Mouse (Mus musculus): ENCODE data around the gene Tmem56. TPM values are rescaled to one million over a fixed set of nuclear protein-coding genes. Genes with fewer than 3 reads are reported as not detected.

Tmem56 gene
- total RNA-seq, 4 experiments from 2014 or later, result 35.0 to 49.8 (median 43.9) TPM

DNA sequence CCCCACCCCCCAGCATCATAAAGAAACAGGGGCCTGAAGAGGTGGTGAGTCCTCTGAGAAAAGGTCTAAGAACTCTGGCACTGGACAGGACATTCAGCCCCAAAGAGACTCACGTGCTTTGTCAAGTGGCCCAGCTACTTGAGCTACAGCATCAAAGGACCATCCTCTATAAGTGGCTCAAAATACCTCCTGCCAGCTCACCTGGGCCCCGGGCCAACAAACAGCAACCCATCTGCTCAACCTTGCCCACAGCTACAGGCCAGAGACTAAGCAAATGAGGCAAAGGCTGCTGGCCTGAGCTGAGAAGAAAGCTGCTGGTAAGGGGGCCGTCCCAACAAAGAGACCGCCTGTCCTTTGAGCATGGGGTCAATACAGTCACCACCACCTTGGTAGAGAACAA is 5.3 kb downstream of the Tmem56 start:
- no peak for DNase-seq (ENCODE audit: low spot score in 2 of 2)

DNA sequence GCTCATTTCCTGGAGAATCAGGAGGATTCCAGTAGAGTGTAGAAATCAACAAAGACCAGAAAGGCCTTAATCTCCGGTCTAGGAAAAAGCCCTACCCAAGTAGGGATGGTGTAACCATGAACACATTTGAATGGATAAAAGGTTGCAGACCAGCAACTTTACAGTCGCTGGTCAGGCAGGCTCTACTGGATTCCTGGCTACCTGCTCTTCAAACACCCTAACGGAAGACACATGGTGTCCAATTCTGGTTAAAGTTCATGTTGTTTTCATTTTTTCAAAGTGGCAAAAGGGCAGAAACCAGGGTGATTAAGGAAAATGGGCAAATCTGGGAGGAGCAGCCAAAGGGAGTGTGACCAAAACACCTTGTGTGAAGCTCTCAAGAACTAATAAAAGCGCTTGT is 5.9 kb downstream of the Tmem56 start:
- DNase-seq (ENCODE audit: low spot score in 2 of 2), result no peak

DNA sequence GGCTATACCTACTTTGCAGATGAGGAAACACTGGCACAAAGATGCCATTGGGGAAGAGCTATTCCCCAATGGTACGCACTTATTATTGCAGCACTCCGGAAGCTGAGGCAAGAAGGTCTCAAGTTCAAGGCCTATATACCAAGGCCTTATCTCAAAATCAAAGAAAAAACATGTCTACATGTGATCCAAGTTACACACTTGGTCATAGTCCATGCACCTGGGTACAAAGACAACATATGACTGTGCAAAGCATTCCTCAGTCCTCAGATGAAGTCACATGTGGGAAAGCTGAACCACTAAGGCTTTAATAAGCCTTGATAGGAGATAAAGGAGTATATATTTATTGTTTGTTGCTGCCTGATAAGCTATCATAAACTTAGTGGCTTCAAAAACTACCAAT is 8.9 kb downstream of the Tmem56 start:
- no peak for DNase-seq (ENCODE audit: low spot score in 2 of 2)

DNA sequence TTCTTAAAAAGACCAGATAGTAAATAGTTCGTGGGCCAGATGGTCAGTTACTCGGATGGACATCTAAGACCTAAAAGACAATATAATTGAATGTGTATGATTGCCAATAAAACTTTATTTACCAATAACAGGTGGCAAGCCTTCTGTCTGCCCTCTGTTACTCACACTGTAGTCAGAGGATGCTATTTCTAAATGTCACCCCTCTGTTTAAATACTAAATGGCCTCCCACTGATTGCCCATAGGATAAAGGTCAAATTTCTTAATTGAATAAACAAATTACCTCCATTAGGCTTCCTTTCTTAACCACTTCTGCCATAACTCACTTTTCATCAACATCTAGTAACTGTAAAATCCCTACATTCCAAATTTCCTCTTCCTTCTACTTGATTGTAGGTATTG is 10.3 kb downstream of the Tmem56 start:
- no peak for DNase-seq (ENCODE audit: low spot score in 2 of 2)

DNA sequence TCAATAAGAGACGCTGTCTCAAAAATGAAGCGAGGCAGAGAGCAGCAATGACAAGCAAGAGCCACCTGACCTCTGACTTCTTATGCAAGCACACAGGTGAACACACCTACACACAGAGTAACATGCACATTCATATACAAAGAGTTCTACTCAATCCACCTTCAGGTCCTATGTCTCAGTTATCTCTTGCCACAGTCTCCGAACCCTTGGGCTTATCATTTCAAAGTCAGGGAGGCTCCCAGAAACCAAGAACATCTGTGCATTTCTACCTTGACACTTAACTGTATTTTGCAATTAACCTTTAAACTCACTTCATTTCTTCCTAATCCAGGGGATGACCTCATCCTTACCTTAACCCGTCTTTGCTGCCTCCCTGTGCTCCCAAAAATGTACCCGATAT is 15.6 kb downstream of the Tmem56 start:
- DNase-seq (ENCODE audit: low spot score in 2 of 2), result no peak

DNA sequence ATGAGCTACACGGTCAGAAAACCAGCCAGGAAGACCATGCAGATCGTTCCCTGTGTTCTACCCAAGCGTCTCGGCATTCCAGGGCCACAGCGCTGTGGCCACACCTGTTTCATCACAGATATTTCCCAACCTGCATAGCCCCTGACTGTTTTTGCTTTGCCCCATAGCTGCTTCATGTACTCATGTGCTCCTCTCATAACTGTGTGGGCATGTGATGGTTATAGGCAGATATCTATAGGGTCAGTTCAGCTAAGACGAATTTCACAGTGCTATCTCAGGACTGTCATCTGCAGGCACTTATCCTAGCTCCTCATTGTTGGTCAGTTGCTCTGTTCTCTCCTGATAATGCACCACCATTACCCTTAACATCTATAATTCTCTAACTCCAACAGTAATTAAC is 18.7 kb downstream of the Tmem56 start:
- no peak for DNase-seq (ENCODE audit: low spot score in 2 of 2)

DNA sequence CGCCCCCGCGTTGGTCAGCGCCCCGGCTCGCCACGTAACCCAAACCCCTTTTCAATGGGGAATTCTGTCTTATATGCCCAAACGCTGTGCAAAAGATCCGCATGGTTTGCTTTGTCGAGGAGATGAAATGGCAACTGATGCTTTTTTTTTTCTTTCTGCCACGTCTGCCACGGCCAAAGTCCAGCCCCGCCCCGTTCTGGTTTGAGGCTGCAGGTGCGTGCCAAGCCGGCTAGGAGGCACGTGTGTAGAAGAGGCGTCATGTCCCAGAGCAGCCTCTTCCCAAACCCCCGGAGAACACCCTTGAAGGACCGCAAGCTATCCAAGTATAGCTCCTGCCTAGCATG is 19.7 kb downstream of the Tmem56 start:
- peak; percentile 32 to 52 for DNase-seq (ENCODE audit: low spot score in 2 of 2)

DNA sequence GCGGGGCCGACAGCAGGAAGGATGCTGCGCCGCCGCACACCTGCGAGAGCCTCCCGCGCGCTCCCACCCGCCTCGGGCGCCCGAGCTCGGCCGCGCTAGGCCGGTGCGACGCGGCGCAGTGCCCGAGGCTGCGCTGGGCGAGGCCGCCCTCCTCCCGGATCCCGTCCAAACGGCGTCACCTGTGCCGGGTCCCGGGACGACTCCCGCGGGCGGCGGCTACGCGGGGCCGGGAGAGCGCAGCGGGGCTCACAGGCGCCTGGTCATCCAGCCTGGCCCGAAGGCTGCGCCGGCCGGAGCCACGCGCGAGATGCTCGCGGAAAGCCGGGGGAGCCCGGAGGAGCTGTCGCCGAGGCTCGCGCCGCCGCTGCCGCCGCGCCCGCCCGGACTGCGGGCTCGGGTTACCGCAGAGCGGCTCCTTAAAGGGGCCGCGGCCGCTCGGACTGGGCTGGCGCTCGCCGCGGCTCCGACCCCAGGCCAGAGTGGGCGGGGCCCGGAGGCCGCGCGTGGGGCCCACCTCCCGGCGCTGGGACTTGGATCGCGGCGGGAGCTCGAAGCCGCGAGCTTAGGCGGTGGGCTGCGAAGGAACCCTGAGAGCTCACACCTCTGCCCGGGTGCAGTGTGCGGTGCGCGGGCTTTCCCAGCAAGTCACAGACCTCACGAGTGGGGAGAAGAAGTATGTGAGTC is 20.2 kb downstream of the Tmem56 start:
- peak; percentile 36 to 47 for DNase-seq (ENCODE audit: low spot score in 2 of 2)

DNA sequence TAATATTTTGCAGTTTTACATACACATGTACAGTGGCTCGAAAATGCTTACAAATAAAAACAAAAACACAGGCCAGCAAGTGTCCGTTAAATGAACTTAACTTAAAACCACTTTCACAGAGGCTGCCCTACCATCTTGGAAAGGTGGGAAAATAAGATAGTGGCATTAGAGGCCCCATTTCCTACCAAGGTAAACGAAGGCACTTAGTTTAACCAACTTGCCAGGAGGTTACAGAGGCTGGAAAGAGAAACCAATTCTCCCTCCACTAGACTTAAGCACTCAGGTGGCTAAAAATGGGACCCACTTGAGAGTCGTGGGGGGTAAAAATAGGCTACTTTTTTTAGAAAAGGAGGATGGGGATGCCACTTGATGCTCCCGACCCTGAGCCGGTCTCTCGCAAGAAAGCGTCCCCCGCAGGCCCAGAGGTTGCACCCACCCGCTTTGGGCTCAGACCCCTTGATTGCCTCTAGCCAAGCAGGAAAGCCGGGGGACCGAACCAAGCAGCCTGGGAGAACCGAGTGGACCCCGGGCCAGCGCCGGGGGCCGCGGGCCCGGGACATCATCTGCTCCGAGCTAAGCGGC is 20.9 kb downstream of the Tmem56 start:
- DNase-seq (ENCODE audit: low spot score in 2 of 2), result no peak

DNA sequence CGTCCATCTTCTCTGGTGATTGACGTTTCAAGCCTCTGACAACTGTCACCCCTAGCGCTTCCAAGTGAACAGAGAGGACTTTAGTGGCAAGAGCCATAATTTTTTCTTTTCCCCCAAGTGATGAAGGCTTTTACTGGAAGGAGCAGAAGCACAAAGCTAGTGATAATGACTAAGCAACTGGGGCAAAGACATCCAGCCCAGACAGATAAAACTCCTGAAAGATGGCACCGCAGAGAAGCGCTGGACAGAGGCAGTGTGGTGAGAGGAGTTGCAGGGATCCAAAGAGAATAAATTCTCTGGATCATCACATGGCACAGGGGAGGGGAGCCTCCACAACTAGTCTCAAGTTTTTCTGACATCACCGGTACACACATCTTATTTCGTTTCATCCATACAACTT is 21.6 kb downstream of the Tmem56 start:
- no peak for DNase-seq (ENCODE audit: low spot score in 2 of 2)

DNA sequence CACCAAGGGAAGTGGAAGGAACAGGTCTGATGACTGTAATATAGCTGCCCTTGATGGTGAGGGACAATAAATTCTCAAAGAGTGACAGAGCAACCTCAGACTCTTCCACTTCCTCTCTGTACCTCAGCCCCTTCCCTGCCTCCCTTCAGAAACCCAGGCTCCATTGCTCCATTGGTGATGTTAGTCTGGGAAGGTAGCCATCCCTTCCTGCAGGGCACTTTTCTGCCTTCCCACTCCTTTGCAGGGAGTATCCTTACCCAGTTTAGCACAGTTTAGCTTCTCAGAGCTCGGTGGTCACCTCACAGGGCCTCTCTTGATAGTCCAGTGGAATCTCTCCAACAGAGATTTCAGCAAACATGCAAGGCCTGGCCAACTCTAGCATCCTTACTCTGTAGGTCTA is 22.1 kb downstream of the Tmem56 start:
- DNase-seq (ENCODE audit: low spot score in 2 of 2), result no peak

DNA sequence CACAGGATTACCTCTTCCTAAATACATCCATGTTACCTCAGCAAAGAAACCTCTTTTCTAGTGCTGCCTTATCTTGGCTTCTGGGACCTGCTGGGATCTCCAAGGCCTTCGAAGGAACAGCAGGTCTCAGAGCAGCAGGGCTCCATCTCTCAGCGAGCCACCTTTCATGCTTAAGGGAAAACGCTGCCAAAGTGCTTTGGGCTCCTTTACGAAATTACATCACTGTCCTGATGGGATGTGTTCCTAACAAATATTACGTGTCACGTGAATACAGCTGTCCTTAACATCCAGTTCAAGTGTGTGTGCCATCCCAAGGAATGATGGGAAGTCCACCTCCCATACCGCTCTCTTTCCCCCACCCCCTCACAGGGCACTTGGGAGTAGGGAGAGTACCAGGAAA is 22.9 kb downstream of the Tmem56 start:
- no peak for DNase-seq (ENCODE audit: low spot score in 2 of 2)

DNA sequence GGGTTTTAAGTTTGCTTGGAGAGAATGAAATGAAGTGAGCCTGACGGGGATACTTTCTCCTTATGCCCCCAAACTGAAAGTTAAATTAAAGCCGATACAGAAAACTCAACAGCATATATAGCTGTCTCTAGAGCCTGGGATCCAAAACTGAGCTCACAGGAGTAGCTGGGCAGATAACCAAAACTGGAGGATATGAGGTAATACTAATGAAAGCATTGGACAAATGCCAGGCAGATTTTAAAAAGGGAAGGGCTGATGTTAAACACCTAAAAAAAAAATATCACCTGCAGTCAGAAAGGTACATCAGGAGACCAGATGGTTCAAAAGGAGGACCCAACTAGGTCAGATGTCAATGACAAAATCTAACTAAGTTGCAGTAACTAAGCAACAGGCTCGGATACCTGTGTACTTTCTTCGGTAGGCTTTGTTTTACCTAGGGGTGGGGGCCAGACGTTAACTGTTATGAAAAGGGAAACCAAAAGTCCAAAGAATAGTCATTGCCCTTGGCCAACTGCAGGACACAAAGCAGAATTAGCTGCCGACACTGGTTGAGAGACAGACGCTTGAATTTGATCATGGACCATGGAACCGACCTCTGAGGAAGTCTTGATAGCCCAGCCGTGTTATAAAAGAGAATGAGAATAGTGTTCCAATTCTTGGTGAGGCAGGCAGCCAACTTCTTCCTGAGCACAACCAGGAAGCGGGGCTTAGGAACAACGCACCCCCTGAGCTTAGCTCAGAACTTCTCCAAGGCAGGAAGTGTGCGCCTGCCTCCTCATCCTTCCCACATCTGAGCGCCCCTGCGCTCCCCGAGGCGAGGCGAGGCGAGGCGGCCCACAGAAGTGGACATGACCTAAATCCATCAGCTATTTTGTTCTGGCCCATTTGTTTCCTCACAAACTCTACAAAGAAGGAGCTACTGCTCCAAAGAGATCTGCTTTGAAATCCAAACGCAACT is 24.1 kb downstream of the Tmem56 start:
- no peak for DNase-seq (ENCODE audit: low spot score in 2 of 2)

DNA sequence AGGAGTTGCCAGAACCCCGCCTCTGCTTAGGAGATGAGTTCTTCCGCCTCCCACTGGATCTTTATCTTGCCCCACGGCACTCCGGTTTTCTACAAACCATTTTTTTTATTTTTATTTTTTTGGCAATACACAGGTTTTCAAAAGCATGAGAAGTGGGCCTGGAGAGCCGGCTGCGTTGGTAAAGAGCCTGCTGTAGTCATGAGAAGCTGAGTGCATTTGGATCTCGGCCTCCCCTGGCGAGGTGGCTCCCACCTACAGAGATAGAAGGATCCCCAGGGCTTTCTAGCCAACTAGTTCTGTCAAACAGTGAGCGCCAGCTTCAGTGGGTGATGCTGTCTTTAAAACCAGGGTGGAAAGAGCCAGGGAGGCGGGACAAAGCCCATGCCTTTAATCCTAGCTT is 25.5 kb downstream of the Tmem56 start:
- DNase-seq (ENCODE audit: low spot score in 2 of 2), result peak in 1 of 2 experiments; percentile 83

DNA sequence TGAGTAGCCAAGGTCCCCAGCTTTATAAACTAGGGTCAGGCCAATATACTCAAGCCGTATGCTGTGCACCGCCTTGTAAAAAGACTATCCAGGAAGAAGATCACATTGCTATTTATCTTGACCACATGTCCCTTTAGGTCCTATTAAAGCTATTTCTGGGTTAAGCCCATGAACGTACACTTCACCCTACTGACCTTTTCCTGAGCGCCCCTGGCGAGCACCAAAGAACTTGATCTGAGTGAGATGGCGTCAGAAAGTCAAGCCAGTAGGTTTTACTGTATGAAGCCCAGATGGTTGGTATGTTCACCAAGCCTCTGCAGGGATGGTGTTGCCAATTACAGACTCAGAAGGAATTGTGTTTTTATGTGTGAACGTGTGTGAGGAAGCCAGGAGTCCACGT is 26.8 kb downstream of the Tmem56 start:
- no peak for DNase-seq (ENCODE audit: low spot score in 2 of 2)

DNA sequence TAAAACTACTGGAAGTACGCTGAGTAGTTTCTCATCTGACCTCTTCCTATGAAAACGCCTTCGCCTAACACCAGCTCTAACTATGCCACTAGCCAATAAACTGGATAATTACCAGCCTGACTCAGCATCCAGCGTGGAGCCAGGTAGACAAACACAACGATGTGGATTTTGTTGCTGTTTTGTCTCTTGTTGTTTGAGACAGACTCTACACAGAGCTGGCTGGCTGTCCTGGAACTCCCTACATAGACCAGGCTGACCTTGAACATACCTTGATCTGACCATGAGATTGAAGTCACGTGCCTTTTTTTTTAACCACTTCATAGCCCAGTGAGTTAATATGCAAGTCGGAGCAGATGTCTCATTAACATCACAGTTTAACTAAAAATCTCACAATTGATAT is 27.4 kb downstream of the Tmem56 start:
- DNase-seq (ENCODE audit: low spot score in 2 of 2), result no peak

DNA sequence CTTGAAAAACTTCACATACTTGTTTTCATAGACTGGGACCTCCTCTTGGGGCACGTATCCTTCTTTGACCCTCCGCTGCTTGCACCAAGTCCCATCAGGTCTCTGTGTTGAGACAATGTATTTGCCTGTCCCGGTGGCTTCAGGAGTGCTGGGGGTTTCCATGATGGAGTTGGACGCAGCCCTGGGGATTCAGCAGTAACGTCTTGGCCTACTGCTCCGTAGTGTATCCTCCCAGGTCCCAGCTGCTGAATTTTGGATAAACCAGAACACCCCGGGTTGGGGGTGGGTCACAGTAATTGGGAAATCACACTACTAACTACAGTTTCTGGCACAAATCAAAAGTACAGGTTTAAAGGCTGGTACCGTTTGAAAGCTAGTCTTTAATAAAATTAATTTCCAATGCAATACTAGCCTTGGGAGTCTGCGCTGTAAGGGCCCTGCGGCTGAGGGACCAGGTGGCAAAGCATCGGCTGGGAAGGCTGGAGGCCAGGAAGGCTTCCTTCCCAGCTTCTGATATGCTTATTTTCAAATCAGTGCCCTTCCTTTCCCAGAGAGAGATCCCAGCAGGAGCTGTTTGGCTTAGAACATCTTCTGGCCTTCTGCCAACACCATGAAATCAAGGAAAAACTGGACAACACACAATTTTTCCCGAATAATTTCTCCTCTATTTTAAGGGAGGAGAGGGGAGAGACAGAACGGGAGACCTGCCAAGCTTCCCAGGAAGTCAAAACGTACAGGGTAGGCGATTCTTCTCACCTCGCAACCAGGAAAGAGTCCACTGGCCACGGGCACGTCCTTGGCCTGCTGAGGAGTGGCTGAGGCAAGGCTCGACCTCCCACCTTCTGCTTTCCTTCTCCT is 32.1 kb downstream of the Tmem56 start:
- DNase-seq (ENCODE audit: low spot score in 2 of 2), result no peak

DNA sequence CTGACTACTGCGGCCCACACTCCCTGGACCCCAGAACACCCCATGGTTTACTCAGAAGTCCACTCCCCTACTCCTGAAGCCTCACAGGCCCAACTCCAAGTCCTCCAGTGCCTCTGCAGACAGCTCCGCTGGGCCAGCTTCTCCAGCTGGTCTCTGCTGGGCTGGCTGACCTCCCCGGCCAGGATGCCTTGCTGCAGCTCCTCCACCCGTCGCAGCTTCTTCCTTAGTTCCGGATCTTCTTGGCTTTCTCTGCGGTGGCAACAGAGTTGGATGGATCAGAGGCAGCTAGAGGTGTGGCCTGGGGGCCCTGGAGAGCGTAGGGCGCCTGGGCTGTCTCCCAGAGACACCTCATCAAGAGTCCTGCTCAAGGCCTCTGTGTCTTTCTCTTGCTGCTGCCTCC is 32.9 kb downstream of the Tmem56 start:
- DNase-seq (ENCODE audit: low spot score in 2 of 2), result no peak

DNA sequence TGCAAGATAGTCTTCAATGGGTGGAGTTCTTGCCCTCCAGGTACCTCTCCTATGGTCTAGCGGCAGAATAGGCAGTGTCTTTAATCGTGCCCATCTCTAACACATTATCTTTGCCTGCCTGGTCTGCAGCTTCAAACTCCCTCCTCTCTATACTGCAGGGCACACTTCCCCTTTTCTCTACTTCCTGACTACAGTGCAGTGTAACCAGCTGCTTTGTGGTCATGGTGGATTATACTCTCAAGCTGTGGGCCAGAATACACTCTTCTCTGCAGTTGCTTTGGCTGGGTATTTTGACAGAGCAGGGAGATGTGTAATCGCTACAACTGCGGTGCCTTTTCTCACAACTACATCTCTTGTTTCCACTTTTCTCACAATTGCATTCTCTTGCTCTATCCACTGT is 40.0 kb downstream of the Tmem56 start:
- DNase-seq (ENCODE audit: low spot score in 2 of 2), result no peak

DNA sequence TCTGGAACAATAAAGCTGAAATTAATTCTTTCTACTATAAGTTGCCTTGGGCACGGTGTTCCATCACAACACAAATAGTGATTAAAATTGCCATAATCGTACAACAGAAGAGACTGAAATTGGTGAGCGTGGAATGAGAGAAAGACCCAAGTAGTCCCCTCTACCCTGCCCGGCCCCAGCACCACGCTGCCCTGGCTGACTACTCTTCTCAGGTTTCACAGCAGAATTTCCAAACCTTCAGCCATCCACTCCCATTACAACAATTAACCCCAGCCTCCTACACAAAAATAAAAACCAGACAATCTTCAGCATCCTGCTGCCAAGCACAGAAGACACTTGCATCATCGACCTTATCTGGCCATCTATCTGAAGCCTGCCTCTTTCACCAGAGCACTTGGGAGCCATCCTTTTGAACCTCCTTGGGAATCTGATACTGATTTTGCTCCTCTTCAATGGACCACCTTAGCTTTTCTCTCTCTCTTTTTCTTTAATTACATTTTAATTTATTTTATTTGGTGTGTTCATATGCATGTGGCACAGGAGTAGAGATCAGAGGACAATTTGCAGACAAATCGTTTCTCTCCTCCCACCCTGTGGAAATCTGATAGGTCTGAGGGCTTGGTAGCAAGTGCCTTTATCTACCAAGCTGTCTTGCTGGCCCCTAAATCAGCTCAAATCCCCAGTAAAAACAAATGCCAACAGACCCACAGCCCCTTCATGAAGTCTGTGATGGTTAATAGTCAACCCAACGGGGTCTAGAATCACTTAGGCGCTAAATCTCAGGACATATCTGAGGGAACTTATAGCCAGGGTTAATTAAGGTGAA is 40.6 kb downstream of the Tmem56 start:
- DNase-seq (ENCODE audit: low spot score in 2 of 2), result no peak
